Mouse (Mus musculus): Measurements from ENCODE around the gene Anks1b. TPM values are rescaled to one million over a fixed set of nuclear protein-coding genes. Genes with fewer than 3 reads are reported as not detected.

The Anks1b gene
- polyA plus RNA-seq, 1 experiment from 2014 or later = 0.25 TPM

DNA sequence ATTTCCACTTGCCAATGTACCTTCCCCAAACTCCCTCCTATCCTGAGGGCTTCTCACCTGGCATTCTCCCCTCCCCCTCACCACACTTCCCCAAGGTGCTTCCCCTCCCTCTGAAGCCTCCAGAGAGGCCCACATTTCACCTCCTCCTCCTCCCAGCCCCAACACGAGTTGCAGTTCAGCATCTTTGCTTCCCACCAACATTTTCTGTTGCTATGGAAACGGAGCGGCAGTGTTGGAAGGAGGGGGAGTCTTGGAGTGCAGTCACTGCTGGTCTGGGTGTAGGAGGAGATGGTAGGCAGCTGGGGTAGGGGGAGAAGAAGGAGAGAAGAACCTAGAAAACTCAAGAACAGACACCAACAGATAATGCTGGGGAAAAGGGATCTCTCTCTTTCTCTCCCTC, 722.8 kb downstream of the Anks1b start:
- Histone ChIP-seq H3K9ac (no peak overlapping the region), H3K36me3 (no peaks in the 10 kb centered on the region), H3K27me3 (no peaks in the 10 kb centered on the region), H3K27ac (no peak overlapping the region), H3K4me1 (replicated peaks) (no peaks in the 10 kb centered on the region), H3K4me2 (no peak overlapping the region), H3K9me3 (replicated peaks) (peaks cover 9% of the 10 kb centered on the region; the same call in 1 of the 2 replicates), H3K4me3 (replicated peaks) (no peak overlapping the region)
- 26% methylated on average over 3 of the region's 3 CpGs for WGBS (ENCODE audit: insufficient replicate concordance)
- ATAC-seq (ENCODE audit: low read depth) (no peak), DNase-seq (no peak)

GRCm38 (mm10) chr10:90596576-90596975, 723.3 kb downstream of the Anks1b start:
- WGBS (ENCODE audit: insufficient replicate concordance) = 34% methylated on average over 3 of the region's 3 CpGs
- no peaks in the 10 kb centered on the region for H3K27me3 ChIP-seq

DNA sequence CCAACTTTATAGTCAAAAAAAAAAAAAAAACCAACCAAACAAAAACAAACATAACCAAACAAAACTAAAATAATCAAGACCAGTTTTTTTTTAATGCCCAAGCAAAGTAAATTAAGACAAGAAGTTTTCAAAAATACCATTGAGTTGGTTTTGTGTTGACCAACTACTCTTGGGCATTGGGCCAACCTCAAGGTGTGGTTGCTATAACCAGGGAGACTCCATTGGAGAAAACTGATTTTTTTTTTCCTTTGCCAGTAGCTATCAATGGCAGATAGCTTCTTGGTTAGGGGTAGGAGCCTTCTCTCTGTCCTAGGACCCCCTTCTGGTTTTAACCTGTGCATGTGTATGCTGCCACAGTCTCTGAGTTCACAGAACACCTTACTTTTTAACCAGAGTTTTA, 725.8 kb downstream of the Anks1b start:
- DNase-seq (no peak), ATAC-seq (ENCODE audit: low read depth) (no peak)
- Histone ChIP-seq H3K4me2 (no peak overlapping the region), H3K4me3 (replicated peaks) (no peak overlapping the region), H3K36me3 (no peaks in the 10 kb centered on the region), H3K9ac (no peak overlapping the region), H3K27ac (no peak overlapping the region), H3K9me3 (replicated peaks) (peaks cover 9% of the 10 kb centered on the region; the same call in 1 of the 2 replicates), H3K4me1 (replicated peaks) (no peaks in the 10 kb centered on the region), H3K27me3 (no peaks in the 10 kb centered on the region)

More at GRCm38 (mm10) chr10:90596576-90596975, 723.3 kb downstream of the Anks1b start:
- no peaks in the 10 kb centered on the region for H3K36me3 ChIP-seq
- H3K4me2 ChIP-seq = no peak overlapping the region
- H3K9ac ChIP-seq = no peak overlapping the region
- peaks cover 9% of the 10 kb centered on the region; the same call in 1 of the 2 replicates for H3K9me3 ChIP-seq (replicated peaks)
- no peaks in the 10 kb centered on the region for H3K4me1 ChIP-seq (replicated peaks)
- DNase-seq (no peak), ATAC-seq (ENCODE audit: low read depth) (no peak)
- no peak overlapping the region for H3K4me3 ChIP-seq (replicated peaks)
- no peak overlapping the region for H3K27ac ChIP-seq

GRCm38 (mm10) chr10:90599726-90600531, 726.6 kb downstream of the Anks1b start:
- WGBS (ENCODE audit: insufficient replicate concordance) = 69% methylated on average over 14 of the region's 14 CpGs
- DNase-seq = no peak

GRCm38 (mm10) chr10:90607586-90607985, 734.3 kb downstream of the Anks1b start:
- DNase-seq = no peak
- WGBS (ENCODE audit: insufficient replicate concordance) = 47% methylated on average over 3 of the region's 3 CpGs
- Histone ChIP-seq H3K9me3 (replicated peaks) (no peaks in the 10 kb centered on the region; the same call in 1 of the 2 replicates), H3K4me1 (replicated peaks) (no peaks in the 10 kb centered on the region), H3K4me3 (replicated peaks) (no peak overlapping the region), H3K4me2 (no peak overlapping the region), H3K36me3 (no peaks in the 10 kb centered on the region), H3K9ac (no peak overlapping the region), H3K27ac (no peak overlapping the region), H3K27me3 (no peaks in the 10 kb centered on the region)
- ATAC-seq (ENCODE audit: low read depth) = no peak

More at GRCm38 (mm10) chr10:90599726-90600531, 726.6 kb downstream of the Anks1b start:
- Histone ChIP-seq H3K27ac (no peak overlapping the region), H3K4me2 (no peak overlapping the region), H3K4me1 (replicated peaks) (no peaks in the 10 kb centered on the region), H3K27me3 (no peaks in the 10 kb centered on the region), H3K9me3 (replicated peaks) (peaks cover 9% of the 10 kb centered on the region; the same call in 1 of the 2 replicates), H3K9ac (no peak overlapping the region), H3K4me3 (replicated peaks) (no peak overlapping the region), H3K36me3 (no peaks in the 10 kb centered on the region)
- no peak for ATAC-seq (ENCODE audit: low read depth)

- no peaks in the 10 kb centered on the region for H3K27me3 ChIP-seq
Measured at GRCm38 (mm10) chr10:90609437-90609836, 736.1 kb downstream of the Anks1b start.

GRCm38 (mm10) chr10:90613051-90613450, 739.7 kb downstream of the Anks1b start:
- Histone ChIP-seq H3K9ac (no peak overlapping the region), H3K4me3 (replicated peaks) (no peak overlapping the region), H3K4me1 (replicated peaks) (no peaks in the 10 kb centered on the region), H3K36me3 (no peaks in the 10 kb centered on the region), H3K27ac (no peak overlapping the region), H3K9me3 (replicated peaks) (no peaks in the 10 kb centered on the region; the same call in 1 of the 2 replicates), H3K27me3 (no peaks in the 10 kb centered on the region), H3K4me2 (no peak overlapping the region)
- WGBS (ENCODE audit: insufficient replicate concordance) = 77% methylated on average over 3 of the region's 3 CpGs
- no peak for DNase-seq
- no peak for ATAC-seq (ENCODE audit: low read depth)

More at GRCm38 (mm10) chr10:90609437-90609836, 736.1 kb downstream of the Anks1b start:
- Histone ChIP-seq H3K9me3 (replicated peaks) (no peaks in the 10 kb centered on the region), H3K27ac (no peak overlapping the region), H3K4me2 (no peak overlapping the region), H3K4me3 (replicated peaks) (no peak overlapping the region), H3K36me3 (no peaks in the 10 kb centered on the region), H3K9ac (no peak overlapping the region), H3K4me1 (replicated peaks) (no peaks in the 10 kb centered on the region)
- 63% methylated on average over 7 of the region's 7 CpGs for WGBS (ENCODE audit: insufficient replicate concordance)
- ATAC-seq (ENCODE audit: low read depth) = no peak
- no peak for DNase-seq

GRCm38 (mm10) chr10:90615196-90615595, 741.9 kb downstream of the Anks1b start:
- Histone ChIP-seq H3K9ac (no peak overlapping the region), H3K4me2 (no peak overlapping the region), H3K9me3 (replicated peaks) (no peaks in the 10 kb centered on the region; the same call in 1 of the 2 replicates), H3K27ac (no peak overlapping the region), H3K36me3 (no peaks in the 10 kb centered on the region), H3K27me3 (no peaks in the 10 kb centered on the region), H3K4me3 (replicated peaks) (no peak overlapping the region), H3K4me1 (replicated peaks) (no peaks in the 10 kb centered on the region)
- DNase-seq (no peak), ATAC-seq (ENCODE audit: low read depth) (no peak)
- WGBS (ENCODE audit: insufficient replicate concordance) = 55% methylated on average over 2 of the region's 2 CpGs

DNA sequence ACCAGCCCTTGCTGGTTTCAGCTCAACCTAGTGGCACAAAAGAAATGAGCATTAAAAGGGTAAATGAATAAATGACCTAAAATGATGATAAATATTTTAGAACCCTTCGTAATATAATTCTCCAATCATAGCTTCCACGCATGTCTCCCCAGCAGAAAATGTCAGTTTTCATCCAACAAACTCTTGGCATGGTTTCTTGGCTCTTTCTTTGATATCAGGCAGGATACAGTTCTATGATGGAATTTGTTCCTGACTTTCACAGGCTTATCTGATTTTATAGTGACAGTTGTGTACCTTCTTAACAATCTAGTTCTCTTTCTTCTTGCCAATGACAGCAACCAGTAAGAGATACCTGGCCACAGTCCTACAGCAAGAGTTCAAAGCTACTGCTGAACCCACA, 743.3 kb downstream of the Anks1b start:
- no peak for ATAC-seq (ENCODE audit: low read depth)
- Histone ChIP-seq H3K27ac (no peak overlapping the region), H3K9ac (no peak overlapping the region), H3K36me3 (no peaks in the 10 kb centered on the region), H3K4me2 (no peak overlapping the region), H3K9me3 (replicated peaks) (no peaks in the 10 kb centered on the region; the same call in 1 of the 2 replicates), H3K4me3 (replicated peaks) (no peak overlapping the region), H3K27me3 (no peaks in the 10 kb centered on the region), H3K4me1 (replicated peaks) (no peaks in the 10 kb centered on the region)
- 67% methylated on average over 2 of the region's 2 CpGs for WGBS (ENCODE audit: insufficient replicate concordance)
- DNase-seq = no peak

DNA sequence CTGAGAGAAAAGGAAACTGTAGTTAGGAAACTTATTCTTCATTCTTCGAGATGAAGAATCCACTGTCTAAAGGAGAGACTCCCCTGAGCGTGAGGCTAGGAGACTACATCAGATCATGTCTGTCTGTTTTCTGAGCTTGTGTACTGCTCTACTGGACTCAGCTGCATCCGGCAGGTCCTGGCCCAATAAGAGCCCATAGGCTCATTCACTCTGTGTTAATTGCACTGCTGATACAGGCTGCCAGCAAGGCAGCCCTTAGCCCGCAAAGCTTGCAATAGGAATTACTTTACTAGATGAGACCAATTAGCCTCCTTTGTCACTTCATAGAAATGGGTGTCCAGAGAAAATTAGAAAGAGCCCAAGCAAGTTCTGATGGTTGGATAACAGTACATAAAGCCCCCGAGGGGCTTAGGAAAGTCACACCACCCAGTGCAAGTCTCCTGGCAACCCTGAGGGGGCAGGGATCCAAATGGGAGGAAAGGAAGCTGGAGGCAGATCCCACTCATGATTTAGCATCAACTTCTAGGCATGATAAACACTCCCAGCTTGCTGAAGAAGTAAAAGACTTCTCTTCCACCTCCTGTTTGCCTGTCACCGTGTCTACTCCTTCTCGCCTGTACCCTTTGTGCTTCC, 744.5 kb downstream of the Anks1b start:
- Histone ChIP-seq H3K9ac (no peak overlapping the region), H3K4me3 (replicated peaks) (no peak overlapping the region), H3K36me3 (no peaks in the 10 kb centered on the region), H3K9me3 (replicated peaks) (no peaks in the 10 kb centered on the region; the same call in 1 of the 2 replicates), H3K4me1 (replicated peaks) (no peaks in the 10 kb centered on the region), H3K4me2 (no peak overlapping the region), H3K27ac (no peak overlapping the region), H3K27me3 (no peaks in the 10 kb centered on the region)
- no peak for ATAC-seq (ENCODE audit: low read depth)
- no peak for DNase-seq
- WGBS (ENCODE audit: insufficient replicate concordance) = 63% methylated on average over 7 of the region's 7 CpGs

DNA sequence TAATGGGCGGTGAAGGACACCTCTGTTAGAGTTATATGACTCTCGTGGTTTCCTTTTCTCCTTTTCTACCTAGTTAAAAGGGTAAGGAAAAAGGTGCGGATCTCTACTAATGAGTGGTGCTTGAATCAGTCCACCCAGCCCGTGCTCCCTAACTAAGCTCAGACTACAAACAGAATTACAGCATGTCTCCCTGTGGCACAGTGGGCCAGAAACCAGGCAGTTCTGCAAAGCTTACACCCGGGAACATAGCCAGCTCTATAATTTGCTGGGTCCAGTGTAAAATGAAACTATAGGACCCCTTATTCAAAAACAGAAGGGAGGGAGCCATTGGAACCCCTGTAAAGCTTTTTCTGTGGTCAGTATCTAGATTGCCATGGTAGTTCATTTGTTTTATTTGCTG, 754.2 kb downstream of the Anks1b start:
- DNase-seq (no peak), ATAC-seq (ENCODE audit: low read depth) (no peak)
- Histone ChIP-seq H3K4me2 (no peak overlapping the region), H3K36me3 (no peaks in the 10 kb centered on the region), H3K9me3 (replicated peaks) (0 out of 2 replicates have a peak, but pooled peaks cover 2% of the 10 kb centered on the region), H3K27ac (no peak overlapping the region), H3K9ac (no peak overlapping the region), H3K4me3 (replicated peaks) (no peak overlapping the region), H3K27me3 (no peaks in the 10 kb centered on the region), H3K4me1 (replicated peaks) (no peaks in the 10 kb centered on the region)
- WGBS (ENCODE audit: insufficient replicate concordance) = 64% methylated on average over 5 of the region's 5 CpGs

All from liver, embryonic 13.5 days (tissue).